Mouse (Mus musculus): ENCODE results near the gene Kalrn. TPM values are rescaled to one million over a fixed set of nuclear protein-coding genes. Genes with fewer than 3 reads are reported as not detected.

The Kalrn gene
- total and polyA plus RNA-seq, 2 experiments from 2014 or later: 19.4 to 44.5 TPM

DNA sequence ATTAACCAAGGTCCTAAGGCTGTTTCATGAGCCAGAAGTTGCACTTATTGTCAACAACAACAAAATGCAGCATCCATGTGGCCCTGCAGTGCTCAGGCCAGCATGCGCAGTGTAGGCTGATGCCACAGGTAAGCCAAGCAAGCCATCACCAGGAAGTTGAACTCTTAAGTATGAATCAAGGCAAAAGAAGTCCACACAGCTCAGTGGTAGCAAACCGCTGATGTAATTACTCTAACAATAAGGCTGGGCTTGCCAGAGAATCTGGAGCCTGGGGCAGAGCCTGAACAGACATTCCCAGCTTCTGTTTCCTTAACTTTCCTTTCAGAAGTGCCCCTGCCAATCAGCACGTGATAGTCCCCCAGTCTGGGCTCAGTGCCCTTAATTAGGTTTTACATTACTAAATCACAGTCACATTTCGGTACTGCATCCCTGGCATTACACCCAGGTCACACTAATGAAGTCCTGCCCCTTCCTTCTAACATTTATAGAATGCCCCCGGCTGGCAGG lies 34.6 kb downstream of the Kalrn start:
- TF ChIP-seq EP300 (IDR thresholded peaks at IDR 0.05; ENCODE audit: low read depth) (no peak), CTCF (IDR thresholded peaks at IDR 0.05; ENCODE audit: low read depth) (no peak)
- ATAC-seq (ENCODE audit: insufficient read depth, low read depth) (no peak), DNase-seq (ENCODE audit: low spot score) (no peak)
- Histone ChIP-seq H3K4me1 (ENCODE audit: control insufficient read depth, insufficient read depth) (peaks cover 7% of the 10 kb centered on the region; the same call in 1 of the 2 replicates), H3K9ac (replicated peaks; ENCODE audit: low read depth, low read length) (no peak overlapping the region), H3K27ac (ENCODE audit: low read depth) (no peak overlapping the region), H3K27me3 (ENCODE audit: control insufficient read depth, insufficient read depth, low read length) (no peaks in the 10 kb centered on the region), H3K36me3 (replicated peaks; ENCODE audit: control insufficient read depth, insufficient read depth, low read length) (no peaks in the 10 kb centered on the region), H3K4me2 (ENCODE audit: low read depth, low read length) (no peak overlapping the region), H3K4me3 (ENCODE audit: low read depth, low read length) (no peak overlapping the region), H3K9me3 (replicated peaks; ENCODE audit: control insufficient read depth, low read length) (peaks cover 4% of the 10 kb centered on the region; the same call in 1 of the 2 replicates)
- 53% methylated on average over 5 of the region's 5 CpGs for WGBS

DNA sequence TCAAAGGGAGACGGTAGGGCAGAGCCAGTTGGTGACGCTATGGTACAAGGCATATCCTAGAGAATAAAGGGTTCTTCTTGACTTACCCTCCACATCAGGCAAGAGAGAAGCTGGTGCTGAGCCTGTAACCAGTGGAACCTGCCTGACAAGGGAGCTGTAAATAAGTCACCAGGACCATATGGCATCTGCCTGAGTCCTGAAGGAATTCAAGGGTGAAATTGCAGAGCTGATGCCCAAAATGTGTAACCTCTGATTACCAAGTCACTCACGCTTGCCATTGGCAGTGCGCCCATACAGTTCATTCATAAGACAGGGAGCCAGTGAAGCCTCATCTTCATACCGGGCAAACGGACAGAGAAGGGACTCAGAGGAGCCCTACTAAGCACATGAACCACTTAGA lies 37.0 kb downstream of the Kalrn start:
- Histone ChIP-seq H3K4me3 (ENCODE audit: low read depth, low read length) (no peak overlapping the region), H3K4me2 (ENCODE audit: low read depth, low read length) (no peak overlapping the region), H3K27ac (ENCODE audit: low read depth) (no peak overlapping the region), H3K4me1 (ENCODE audit: control insufficient read depth, insufficient read depth) (peaks cover 7% of the 10 kb centered on the region; the same call in 1 of the 2 replicates), H3K9ac (replicated peaks; ENCODE audit: low read depth, low read length) (no peak overlapping the region), H3K9me3 (replicated peaks; ENCODE audit: control insufficient read depth, low read length) (no peaks in the 10 kb centered on the region), H3K36me3 (replicated peaks; ENCODE audit: control insufficient read depth, insufficient read depth, low read length) (no peaks in the 10 kb centered on the region), H3K27me3 (ENCODE audit: control insufficient read depth, insufficient read depth, low read length) (no peaks in the 10 kb centered on the region)
- TF ChIP-seq EP300 (IDR thresholded peaks at IDR 0.05; ENCODE audit: low read depth) (no peak), CTCF (IDR thresholded peaks at IDR 0.05; ENCODE audit: low read depth) (no peak)
- DNase-seq (ENCODE audit: low spot score): no peak
- ATAC-seq (ENCODE audit: insufficient read depth, low read depth): no peak
- WGBS: 55% methylated on average over 6 of the region's 6 CpGs

DNA sequence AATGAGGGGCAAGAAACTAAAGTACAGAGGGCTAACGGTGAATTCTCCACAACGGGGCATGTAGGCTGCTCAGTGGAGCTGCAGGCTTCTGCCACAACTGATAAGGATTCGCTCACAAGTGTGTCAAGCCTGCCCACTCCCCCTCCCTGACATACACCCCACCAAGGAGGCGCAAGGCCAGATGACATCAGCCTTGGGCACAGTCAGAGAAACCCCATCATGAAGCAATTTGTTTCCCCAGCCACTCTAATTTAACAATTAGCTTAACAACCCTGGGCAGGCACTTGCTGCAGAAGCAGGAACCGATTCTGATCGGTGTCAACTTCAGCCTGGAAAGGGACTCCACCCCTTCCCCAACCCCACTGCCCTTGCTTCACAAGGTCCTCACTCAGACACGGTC lies 38.2 kb downstream of the Kalrn start:
- Histone ChIP-seq H3K4me3 (ENCODE audit: low read depth, low read length) (no peak overlapping the region), H3K27me3 (ENCODE audit: control insufficient read depth, insufficient read depth, low read length) (no peaks in the 10 kb centered on the region), H3K9ac (replicated peaks; ENCODE audit: low read depth, low read length) (no peak overlapping the region), H3K36me3 (replicated peaks; ENCODE audit: control insufficient read depth, insufficient read depth, low read length) (no peaks in the 10 kb centered on the region), H3K9me3 (replicated peaks; ENCODE audit: control insufficient read depth, low read length) (no peaks in the 10 kb centered on the region), H3K4me2 (ENCODE audit: low read depth, low read length) (no peak overlapping the region), H3K27ac (ENCODE audit: low read depth) (no peak overlapping the region), H3K4me1 (ENCODE audit: control insufficient read depth, insufficient read depth) (peaks cover 7% of the 10 kb centered on the region; the same call in 1 of the 2 replicates)
- no peak for ATAC-seq (ENCODE audit: insufficient read depth, low read depth)
- 25% methylated on average over 7 of the region's 7 CpGs for WGBS
- DNase-seq (ENCODE audit: low spot score): no peak
- TF ChIP-seq EP300 (IDR thresholded peaks at IDR 0.05; ENCODE audit: low read depth): no peak
- TF ChIP-seq CTCF (IDR thresholded peaks at IDR 0.05; ENCODE audit: low read depth): no peak

DNA sequence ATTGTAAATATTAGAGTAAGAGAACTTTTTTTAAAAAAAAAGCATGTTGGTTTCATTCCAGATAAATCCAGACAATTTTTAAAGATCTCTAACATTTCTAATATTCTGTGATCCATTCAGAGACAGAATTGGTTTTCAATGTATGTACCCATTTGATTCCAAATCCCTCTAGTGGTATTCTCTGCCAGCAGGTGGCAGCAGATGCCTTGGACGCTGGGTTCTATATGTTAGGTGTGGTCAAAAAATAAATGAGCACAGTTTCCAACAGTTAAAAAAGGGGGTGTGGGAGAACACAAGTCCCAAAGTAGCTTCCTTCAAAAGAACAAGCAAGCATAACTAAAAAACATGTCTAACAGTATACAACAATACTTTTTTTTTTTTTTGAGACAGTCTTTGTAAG lies 41.8 kb downstream of the Kalrn start:
- no peak for ATAC-seq (ENCODE audit: insufficient read depth, low read depth)

DNA sequence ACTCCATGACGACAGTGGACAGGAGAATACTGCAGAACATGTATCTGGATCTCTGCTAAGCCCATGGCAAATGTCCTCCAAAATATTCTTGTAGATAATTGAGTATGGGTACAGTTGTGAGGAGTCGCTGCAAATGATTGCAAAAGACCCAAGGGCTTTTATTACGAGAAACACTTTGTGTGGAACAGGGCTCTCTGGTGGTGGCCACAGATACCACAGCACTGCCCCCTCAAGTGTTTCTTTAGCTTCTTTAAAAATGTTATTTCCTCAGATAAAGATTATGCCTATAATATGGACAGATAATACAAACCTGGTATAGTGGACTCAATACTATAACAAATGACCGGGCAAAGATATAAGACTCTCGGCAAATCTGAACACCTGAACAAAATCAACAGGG lies 43.3 kb downstream of the Kalrn start:
- 75% methylated on average over 5 of the region's 5 CpGs for WGBS
- Histone ChIP-seq H3K27me3 (ENCODE audit: control insufficient read depth, insufficient read depth, low read length) (no peaks in the 10 kb centered on the region), H3K4me2 (ENCODE audit: low read depth, low read length) (no peak overlapping the region), H3K36me3 (replicated peaks; ENCODE audit: control insufficient read depth, insufficient read depth, low read length) (no peaks in the 10 kb centered on the region), H3K4me1 (ENCODE audit: control insufficient read depth, insufficient read depth) (peaks cover 2% of the 10 kb centered on the region; the same call in 1 of the 2 replicates), H3K27ac (ENCODE audit: low read depth) (no peak overlapping the region), H3K9ac (replicated peaks; ENCODE audit: low read depth, low read length) (no peak overlapping the region), H3K4me3 (ENCODE audit: low read depth, low read length) (no peak overlapping the region), H3K9me3 (replicated peaks; ENCODE audit: control insufficient read depth, low read length) (no peaks in the 10 kb centered on the region)
- TF ChIP-seq CTCF (IDR thresholded peaks at IDR 0.05; ENCODE audit: low read depth) (no peak; the same call in 1 of the 2 replicates), EP300 (IDR thresholded peaks at IDR 0.05; ENCODE audit: low read depth) (no peak)
- ATAC-seq (ENCODE audit: insufficient read depth, low read depth) (no peak), DNase-seq (ENCODE audit: low spot score) (no peak)

More for the DNA sequence above, 41.8 kb downstream of the Kalrn start:
- Histone ChIP-seq H3K9me3 (replicated peaks; ENCODE audit: control insufficient read depth, low read length) (no peaks in the 10 kb centered on the region), H3K9ac (replicated peaks; ENCODE audit: low read depth, low read length) (no peak overlapping the region), H3K27ac (ENCODE audit: low read depth) (no peak overlapping the region), H3K4me2 (ENCODE audit: low read depth, low read length) (no peak overlapping the region), H3K4me3 (ENCODE audit: low read depth, low read length) (no peak overlapping the region), H3K27me3 (ENCODE audit: control insufficient read depth, insufficient read depth, low read length) (no peaks in the 10 kb centered on the region), H3K4me1 (ENCODE audit: control insufficient read depth, insufficient read depth) (peaks cover 7% of the 10 kb centered on the region; the same call in 1 of the 2 replicates), H3K36me3 (replicated peaks; ENCODE audit: control insufficient read depth, insufficient read depth, low read length) (no peaks in the 10 kb centered on the region)
- DNase-seq (ENCODE audit: low spot score): peak; percentile 45
- no peak for TF ChIP-seq EP300 (IDR thresholded peaks at IDR 0.05; ENCODE audit: low read depth)
- peak; percentile 71 for TF ChIP-seq CTCF (IDR thresholded peaks at IDR 0.05; ENCODE audit: low read depth)
- 3% methylated on average over 1 of the region's 1 CpGs for WGBS

Data from heart, postnatal 0 days (tissue).